Mouse (Mus musculus): Measurements from ENCODE around the gene Fxyd3. TPM values are rescaled to one million over a fixed set of nuclear protein-coding genes. Genes with fewer than 3 reads are reported as not detected.

Gene Fxyd3
- polyA plus RNA-seq, 1 experiment from 2014 or later, result 8.0 TPM

Small RNA genes within 50 kb of the gene (microRNA-seq; reads per million reads assigned to microRNA genes)
- gene Mir7050, result not detected

Other genes starting within 250 kb of the Fxyd3 start
- 0.10 TPM in 1 of 2 replicates, not detected in the other for gene Ffar3, start 220.5 kb downstream of the Fxyd3 start, polyA plus RNA-seq (2015; fragmentation: Nextera tagmentation; extraction: Ambion mirVana)
- gene Ffar1, start 215.1 kb downstream of the Fxyd3 start, polyA plus RNA-seq (2015; fragmentation: Nextera tagmentation; extraction: Ambion mirVana), result 0.04 TPM in 1 of 2 replicates, not detected in the other
- gene Cd22, start 196.4 kb downstream of the Fxyd3 start, polyA plus RNA-seq (2015; fragmentation: Nextera tagmentation; extraction: Ambion mirVana), result 0.14 and 0.24 TPM in 2 replicates
- 0.24 TPM in 1 of 2 replicates, not detected in the other for gene Mag, start 161.8 kb downstream of the Fxyd3 start, polyA plus RNA-seq (2015; fragmentation: Nextera tagmentation; extraction: Ambion mirVana)
- gene Hamp2, start 152.0 kb downstream of the Fxyd3 start, polyA plus RNA-seq (2015; fragmentation: Nextera tagmentation; extraction: Ambion mirVana), result not detected in 2 replicates
- gene Hamp, start 132.7 kb downstream of the Fxyd3 start, polyA plus RNA-seq (2015; fragmentation: Nextera tagmentation; extraction: Ambion mirVana), result not detected in 2 replicates
- gene Usf2, start 119.9 kb downstream of the Fxyd3 start, polyA plus RNA-seq (2015; fragmentation: Nextera tagmentation; extraction: Ambion mirVana), result 15.5 and 16.6 TPM in 2 replicates
- gene Lsr, start 103.2 kb downstream of the Fxyd3 start, polyA plus RNA-seq (2015; fragmentation: Nextera tagmentation; extraction: Ambion mirVana), result 10.8 and 14.5 TPM in 2 replicates
- 0.70 and 0.90 TPM in 2 replicates for gene Fam187b, start 102.9 kb downstream of the Fxyd3 start, polyA plus RNA-seq (2015; fragmentation: Nextera tagmentation; extraction: Ambion mirVana)
- 44.7 and 46.7 TPM in 2 replicates for gene Fxyd5, start 34.2 kb downstream of the Fxyd3 start, polyA plus RNA-seq (2015; fragmentation: Nextera tagmentation; extraction: Ambion mirVana)
- 1.1 TPM in 2 replicates for gene Fxyd7, start 25.2 kb downstream of the Fxyd3 start, polyA plus RNA-seq (2015; fragmentation: Nextera tagmentation; extraction: Ambion mirVana)
- gene Fxyd1, start 19.5 kb downstream of the Fxyd3 start, polyA plus RNA-seq (2015; fragmentation: Nextera tagmentation; extraction: Ambion mirVana), result 1,006 and 1,110 TPM in 2 replicates
- 0.09 and 0.11 TPM in 2 replicates for gene Lgi4, start 17.4 kb downstream of the Fxyd3 start, polyA plus RNA-seq (2015; fragmentation: Nextera tagmentation; extraction: Ambion mirVana)
- 2.6 and 3.1 TPM in 2 replicates for gene Hpn, start 38.6 kb upstream of the Fxyd3 start, polyA plus RNA-seq (2015; fragmentation: Nextera tagmentation; extraction: Ambion mirVana)
- gene Scn1b, start 50.3 kb upstream of the Fxyd3 start, polyA plus RNA-seq (2015; fragmentation: Nextera tagmentation; extraction: Ambion mirVana), result 2.8 and 3.5 TPM in 2 replicates
- gene Gramd1a, start 79.2 kb upstream of the Fxyd3 start, polyA plus RNA-seq (2015; fragmentation: Nextera tagmentation; extraction: Ambion mirVana), result 53.1 and 58.0 TPM in 2 replicates
- not detected in 2 replicates for gene Scgb2b2, start 213.8 kb upstream of the Fxyd3 start, polyA plus RNA-seq (2015; fragmentation: Nextera tagmentation; extraction: Ambion mirVana)
- gene Scgb1b2, start 215.1 kb upstream of the Fxyd3 start, polyA plus RNA-seq (2015; fragmentation: Nextera tagmentation; extraction: Ambion mirVana), result not detected in 2 replicates